In genomic region chr8:111726102-111726900, GRCm38 (mm10) we compare ENCODE assay signal across 9 mouse cellular contexts. TPM values are rescaled to one million over a fixed set of nuclear protein-coding genes. Genes with fewer than 3 reads are reported as not detected.
DNase-seq lines count a peak whose midpoint lies in the region; ATAC-seq and TF ChIP-seq lines count a peak whose summit lies in the region.
"Had no signal": no experiment of that assay in that cellular context is flagged by ENCODE, and none has a peak within 500 bp of the region (broad histone marks: within the 10 kb centered on the region; RNA-seq: fewer than 3 reads in every experiment).

No protein-coding gene starts in this region.

- H3K79me2 ChIP-seq in liver, adult 2 months (ENCODE audit: control insufficient read depth, insufficient read depth, low read length): peaks cover 50% of the 10 kb centered on the region

- H3K9ac ChIP-seq in embryonic facial prominence, embryonic 14.5 days (ENCODE audit: low read depth, low read length): no peak overlapping the region
- peak overlapping the region; percentile 69 for H3K9ac ChIP-seq in heart, embryonic 12.5 days
- H3K9ac ChIP-seq in kidney, embryonic 16.5 days (replicated peaks; ENCODE audit: low read length): peak overlapping the region; percentile 37
- peak overlapping the region; percentile 43; the same call in 1 of the 2 replicates for H3K9ac ChIP-seq in liver, adult 2 months (ENCODE audit: low read depth, low read length)

- peaks cover 18% of the 10 kb centered on the region for H3K4me1 ChIP-seq in embryonic facial prominence, embryonic 14.5 days (ENCODE audit: control insufficient read depth, insufficient read depth, low read length)
- H3K4me1 ChIP-seq in heart, embryonic 12.5 days (replicated peaks): peaks cover 76% of the 10 kb centered on the region
- H3K4me1 ChIP-seq in kidney, embryonic 16.5 days (ENCODE audit: insufficient read depth, low read length): peaks cover 53% of the 10 kb centered on the region
- peaks cover 51% of the 10 kb centered on the region for H3K4me1 ChIP-seq in liver, adult 2 months (ENCODE audit: control insufficient read depth, insufficient read depth, low read length)

- ATAC-seq in embryonic facial prominence, embryonic 14.5 days (ENCODE audit: low read depth): peak; percentile 50
- peak; percentile 76 for ATAC-seq in heart, embryonic 12.5 days (ENCODE audit: insufficient number of reproducible peaks, low FRiP score)
- ATAC-seq in kidney, embryonic 16.5 days (ENCODE audit: low FRiP score, low TSS enrichment): peak; percentile 64

- H3K4me2 ChIP-seq in embryonic facial prominence, embryonic 14.5 days (ENCODE audit: low read depth, low read length): no peak overlapping the region
- H3K4me2 ChIP-seq in heart, embryonic 12.5 days: peak overlapping the region; percentile 47
- 0 out of 2 replicates have a peak overlapping the region, but pooled peaks have one; percentile 12 for H3K4me2 ChIP-seq in kidney, embryonic 16.5 days (replicated peaks; ENCODE audit: low read depth, low read length)

- H3K27ac ChIP-seq in embryonic facial prominence, embryonic 14.5 days (replicated peaks; ENCODE audit: low read depth, low read length): peak overlapping the region; percentile 46; the same call in 1 of the 2 replicates
- peak overlapping the region; percentile 98 for H3K27ac ChIP-seq in heart, embryonic 12.5 days (ENCODE audit: poor library complexity, severe bottlenecking)
- H3K27ac ChIP-seq in kidney, embryonic 16.5 days (ENCODE audit: low read length): peak overlapping the region; percentile 87
- H3K27ac ChIP-seq in liver, adult 2 months (replicated peaks; ENCODE audit: insufficient read depth, low read depth, low read length): peak overlapping the region; percentile 88
- H3K27ac ChIP-seq: macrophage had no signal

- no peaks in the 10 kb centered on the region for H3K27me3 ChIP-seq in embryonic facial prominence, embryonic 14.5 days (replicated peaks; ENCODE audit: control insufficient read depth, insufficient read depth, low read length)
- H3K27me3 ChIP-seq in heart, embryonic 12.5 days (replicated peaks): no peaks in the 10 kb centered on the region
- H3K27me3 ChIP-seq in kidney, embryonic 16.5 days (ENCODE audit: insufficient read depth, low read length): no peaks in the 10 kb centered on the region
- H3K27me3 ChIP-seq in liver, adult 2 months (ENCODE audit: control insufficient read depth, insufficient read depth, low read length): no peaks in the 10 kb centered on the region

- H3K4me3 ChIP-seq in embryonic facial prominence, embryonic 14.5 days (ENCODE audit: low read depth, low read length): no peak overlapping the region
- H3K4me3 ChIP-seq in heart, embryonic 12.5 days: 0 out of 2 replicates have a peak overlapping the region, but pooled peaks have one; percentile 9
- H3K4me3 ChIP-seq in kidney, embryonic 16.5 days (ENCODE audit: low read length): no peak overlapping the region
- no peak overlapping the region for H3K4me3 ChIP-seq in liver, adult 2 months (ENCODE audit: insufficient read depth, low read depth, low read length)

- WGBS in embryonic facial prominence, embryonic 14.5 days: 64% methylated on average over 6 of the region's 7 CpGs
- 30% methylated on average over 7 of the region's 7 CpGs for WGBS in heart, embryonic 12.5 days
- 43% methylated on average over 7 of the region's 7 CpGs for WGBS in kidney, embryonic 16.5 days
- 16% methylated on average over 7 of the region's 7 CpGs for WGBS in liver, adult 2 months

- H3K36me3 ChIP-seq in embryonic facial prominence, embryonic 14.5 days (ENCODE audit: control insufficient read depth, insufficient read depth, low read length): no peaks in the 10 kb centered on the region
- H3K36me3 ChIP-seq in heart, embryonic 12.5 days: peaks cover 2% of the 10 kb centered on the region
- H3K36me3 ChIP-seq in kidney, embryonic 16.5 days (ENCODE audit: insufficient read depth, low read length): no peaks in the 10 kb centered on the region
- 0 out of 2 replicates have a peak, but pooled peaks cover under 1% of the 10 kb centered on the region for H3K36me3 ChIP-seq in liver, adult 2 months (ENCODE audit: control insufficient read depth, insufficient read depth, low read length)

- TF ChIP-seq CTCF in liver, adult 2 months (IDR thresholded peaks at IDR 0.05; ENCODE audit: low read depth, low read length): no peak

- no peak for TF ChIP-seq POLR2A in liver, adult 2 months (IDR thresholded peaks at IDR 0.05; ENCODE audit: extremely low read depth, insufficient read depth, low read length)

- no peaks in the 10 kb centered on the region for H3K9me3 ChIP-seq in embryonic facial prominence, embryonic 14.5 days (ENCODE audit: control insufficient read depth, low read length)
- H3K9me3 ChIP-seq in heart, embryonic 12.5 days (replicated peaks): no peaks in the 10 kb centered on the region
- no peaks in the 10 kb centered on the region for H3K9me3 ChIP-seq in kidney, embryonic 16.5 days (ENCODE audit: low read length)

- DNase-seq in ovary, adult 18-20 months (ENCODE audit: low spot score): peak; percentile 77
- DNase-seq in ovary, postnatal 10 days (ENCODE audit: low spot score): no peak
- peak; percentile 60 for DNase-seq in embryonic facial prominence, embryonic 14.5 days (ENCODE audit: low spot score)
- peak; percentile 100 for DNase-seq in liver, adult 2 months (ENCODE audit: extremely low read depth, low read depth, low spot score)
- DNase-seq in right cerebral cortex, postnatal 10 days (ENCODE audit: low spot score in 2 of 2): peak; percentile 85 to 90
- DNase-seq in retina, embryonic 14.5 days (ENCODE audit: low spot score): no peak

RNA-seq across cellular contexts. Expression of gene Bcar1, which starts 17.3 kb away (rescaled TPM):
- polyA plus RNA-seq in embryonic facial prominence, embryonic 14.5 days (2014; fragmentation: Nextera tagmentation; extraction: Ambion mirVana): 34.9 and 35.3 TPM in 2 replicates
- 46.4 and 47.2 TPM in 2 replicates for polyA plus RNA-seq in heart, embryonic 12.5 days (2016; fragmentation: Nextera tagmentation; extraction: Ambion mirVana)
- 49.6 and 60.1 TPM in 2 replicates for polyA plus RNA-seq in kidney, embryonic 16.5 days (2015; fragmentation: Nextera tagmentation; extraction: Ambion mirVana)
- 11.3 and 18.0 TPM in 2 replicates for total RNA-seq in liver, adult 2 months (2014; rRNA removed)
- 41.2 and 53.2 TPM in 2 replicates for polyA plus RNA-seq in liver, adult 2 months (2012; rRNA removed)

RNA-seq across cellular contexts. Expression of gene Ctrb1, which starts 35.5 kb away (rescaled TPM):
- polyA plus RNA-seq in embryonic facial prominence, embryonic 14.5 days (2014; fragmentation: Nextera tagmentation; extraction: Ambion mirVana): not detected in 2 replicates
- not detected in 2 replicates for polyA plus RNA-seq in heart, embryonic 12.5 days (2016; fragmentation: Nextera tagmentation; extraction: Ambion mirVana)
- polyA plus RNA-seq in kidney, embryonic 16.5 days (2015; fragmentation: Nextera tagmentation; extraction: Ambion mirVana): 0.35 TPM in 1 of 2 replicates, not detected in the other
- total RNA-seq in liver, adult 2 months (2014; rRNA removed): 50.9 and 134 TPM in 2 replicates
- 1.9 and 5.3 TPM in 2 replicates for polyA plus RNA-seq in liver, adult 2 months (2012; rRNA removed)
- polyA plus RNA-seq: macrophage had no signal

Comparison
In these comparisons a context has a peak if more than half of its experiments do, and no peak if none do; other contexts are left out.
1. DNase-seq: peak in ovary, adult 18-20 months (single experiment), embryonic facial prominence, embryonic 14.5 days (single experiment), liver, adult 2 months (single experiment) and right cerebral cortex, postnatal 10 days (2 of 2); none in ovary, postnatal 10 days (single experiment) and retina, embryonic 14.5 days (single experiment).
2. H3K27ac ChIP-seq: peak in every context shown above with its lines; median percentile 98 in heart, embryonic 12.5 days; 88 in liver, adult 2 months; 87 in kidney, embryonic 16.5 days; 46 in embryonic facial prominence, embryonic 14.5 days.
3. Peak in every context shown above with its lines, with median percentiles within 50 percentile points of each other: ATAC-seq.